In genomic region chr8:102782707-102783489, GRCm38 (mm10) we compare ENCODE assay signal across 10 mouse cellular contexts. TPM values are rescaled to one million over a fixed set of nuclear protein-coding genes. Genes with fewer than 3 reads are reported as not detected.
DNase-seq lines count a peak whose midpoint lies in the region; ATAC-seq and TF ChIP-seq lines count a peak whose summit lies in the region.
"Had no signal": no experiment of that assay in that cellular context is flagged by ENCODE, and none has a peak within 500 bp of the region (broad histone marks: within the 10 kb centered on the region; RNA-seq: fewer than 3 reads in every experiment).

No protein-coding gene starts in this region.

- peak overlapping the region; percentile 75 for H3K4me2 ChIP-seq in limb, embryonic 12.5 days

- no peak for TF ChIP-seq POLR2A in small intestine, adult 2 months (IDR thresholded peaks at IDR 0.05; ENCODE audit: low read depth, low read length)

- DNase-seq in left cerebral cortex, adult 2 months (ENCODE audit: extremely low spot score in 1 of 2, low spot score in 2 of 2) = no peak
- DNase-seq in left cerebral cortex, adult 11 months (ENCODE audit: low spot score) = no peak
- peak; percentile 22 for DNase-seq in forebrain, embryonic 10.5 days (ENCODE audit: extremely low spot score, low spot score)
- no peak for DNase-seq in cerebellum, postnatal 14 days
- DNase-seq in ovary, adult 18-20 months (ENCODE audit: low spot score) = no peak

- WGBS in forebrain, embryonic 10.5 days = 2% methylated on average over 11 of the region's 11 CpGs
- 2% methylated on average over 11 of the region's 11 CpGs for WGBS in limb, embryonic 12.5 days
- WGBS in small intestine, adult 2 months = 20% methylated on average over 11 of the region's 11 CpGs

- H3K4me1 ChIP-seq in forebrain, embryonic 10.5 days = peaks cover 46% of the 10 kb centered on the region
- H3K4me1 ChIP-seq in limb, embryonic 12.5 days (replicated peaks) = peaks cover 32% of the 10 kb centered on the region
- H3K4me1 ChIP-seq in small intestine, adult 2 months (ENCODE audit: control insufficient read depth, insufficient read depth, insufficient read length, low read length) = no peaks in the 10 kb centered on the region

- H3K36me3 ChIP-seq in forebrain, embryonic 10.5 days (replicated peaks) = peaks cover 13% of the 10 kb centered on the region
- H3K36me3 ChIP-seq in limb, embryonic 12.5 days = peaks cover 17% of the 10 kb centered on the region
- no peaks in the 10 kb centered on the region for H3K36me3 ChIP-seq in small intestine, adult 2 months (ENCODE audit: control insufficient read depth, insufficient read depth, low read length)

- H3K9ac ChIP-seq in limb, embryonic 12.5 days (replicated peaks) = peak overlapping the region; percentile 99

- no peak for ATAC-seq in limb, embryonic 12.5 days (ENCODE audit: insufficient number of reproducible peaks, insufficient read depth, low FRiP score, low TSS enrichment, low read depth)
- ATAC-seq in monocyte, adult 5-6 weeks (replicated peaks; ENCODE audit: insufficient number of reproducible peaks, low FRiP score, low TSS enrichment, poor library complexity, severe bottlenecking) = no peak

- H3K27me3 ChIP-seq in forebrain, embryonic 10.5 days (ENCODE audit: poor library complexity, severe bottlenecking) = peaks cover 47% of the 10 kb centered on the region
- no peaks in the 10 kb centered on the region for H3K27me3 ChIP-seq in limb, embryonic 12.5 days
- peaks cover 20% of the 10 kb centered on the region for H3K27me3 ChIP-seq in small intestine, adult 2 months (ENCODE audit: control insufficient read depth, insufficient read depth, low read length)

- H3K27ac ChIP-seq in left cerebral cortex, adult 2 months = peak overlapping the region; percentile 93
- peak overlapping the region; percentile 94 for H3K27ac ChIP-seq in forebrain, embryonic 10.5 days
- H3K27ac ChIP-seq in limb, embryonic 12.5 days = peak overlapping the region; percentile 99
- H3K27ac ChIP-seq in small intestine, adult 2 months (ENCODE audit: insufficient read depth, low read depth, low read length) = no peak overlapping the region

- no peak for TF ChIP-seq CTCF in left cerebral cortex, adult 2 months (IDR thresholded peaks at IDR 0.05)
- no peak for TF ChIP-seq CTCF in small intestine, adult 2 months (IDR thresholded peaks at IDR 0.05; ENCODE audit: extremely low read depth, insufficient read length, insufficient replicate concordance, low read depth, low read length)

- peak overlapping the region; percentile 83 for H3K4me3 ChIP-seq in left cerebral cortex, adult 2 months
- peak overlapping the region; percentile 82 for H3K4me3 ChIP-seq in forebrain, embryonic 10.5 days
- peak overlapping the region; percentile 89 for H3K4me3 ChIP-seq in limb, embryonic 12.5 days (replicated peaks)
- H3K4me3 ChIP-seq in small intestine, adult 2 months (ENCODE audit: low read depth, low read length) = peak overlapping the region; percentile 28

- intact Hi-C loops in left cerebral cortex, adult 2 months (cut with DNase I) = loop anchor here (5.0 to 10.0 kb wide), 8 partner anchors 96 to 1928 kb away; no protein-coding TSS in a partner anchor

- H3K9me3 ChIP-seq in forebrain, embryonic 10.5 days = no peaks in the 10 kb centered on the region
- no peaks in the 10 kb centered on the region for H3K9me3 ChIP-seq in limb, embryonic 12.5 days

RNA-seq across cellular contexts. Expression of gene Cdh11, which starts 2.5 kb away (rescaled TPM):
- total RNA-seq in left cerebral cortex, adult 2 months (2021) = 10 to 100 TPM; 49.9 to 54.9 TPM
- 56.2 and 61.7 TPM in 2 replicates for polyA plus RNA-seq in forebrain, embryonic 10.5 days (2016; fragmentation: Nextera tagmentation; extraction: Ambion mirVana)
- 200 TPM in 2 replicates for polyA plus RNA-seq in limb, embryonic 12.5 days (2016; fragmentation: Nextera tagmentation; extraction: Ambion mirVana)
- polyA plus RNA-seq in small intestine, adult 2 months (2012; rRNA removed) = 1.6 and 4.1 TPM in 2 replicates
- 0.10 to 0.43 TPM in 2 of 3 replicates, not detected in the other for total RNA-seq in monocyte, adult 5-6 weeks (2017)
- total RNA-seq: megakaryocyte-erythroid progenitor cell, adult 5-6 weeks; MEL had no signal

Comparison
In these comparisons a context has a peak if more than half of its experiments do, and no peak if none do; other contexts are left out.
1. H3K4me3 ChIP-seq: peak in every context shown above with its lines; median percentile 89 in limb, embryonic 12.5 days; 83 in left cerebral cortex, adult 2 months; 82 in forebrain, embryonic 10.5 days; 28 in small intestine, adult 2 months.
2. RNA of gene Cdh11, which starts 2.5 kb away (polyA plus RNA-seq): 200 TPM in limb, embryonic 12.5 days and 56.2 to 61.7 TPM in forebrain, embryonic 10.5 days; 1.6 to 4.1 TPM in small intestine, adult 2 months; every median in the first group is over 10 times any median in the second.